Mouse (Mus musculus) ES-CJ7 (cell line): ENCODE results near the gene Hfe.
A peak's percentile ranks its signal among the peaks of the same experiment; 100 is the strongest.

Experiments
- DNase-seq: peaks from one replicate; pipeline ENCODE4 v3.0.0; 2011; ENCODE audit warnings: low read depth, low spot score

The Hfe gene

DNA sequence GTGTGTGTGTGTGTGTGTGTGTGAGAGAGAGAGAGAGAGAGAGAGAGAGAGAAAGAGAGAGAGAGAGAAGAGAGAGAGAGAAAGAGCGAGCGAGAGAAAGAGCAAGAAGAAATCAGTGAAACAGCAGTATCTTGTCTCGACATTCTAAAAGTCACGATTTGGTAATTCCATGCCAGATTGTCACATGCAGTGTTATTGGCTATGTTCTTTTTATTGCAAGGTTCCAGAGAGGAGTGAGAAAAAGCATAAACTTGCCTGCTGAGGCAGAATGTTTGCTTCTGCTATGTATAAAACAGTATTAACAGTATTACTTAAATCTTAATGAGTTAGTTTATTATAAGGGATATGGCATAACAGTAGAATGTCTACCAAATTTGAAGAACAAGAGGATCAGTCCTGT lies 24.7 kb downstream of the Hfe start:
- no peak for DNase-seq

DNA sequence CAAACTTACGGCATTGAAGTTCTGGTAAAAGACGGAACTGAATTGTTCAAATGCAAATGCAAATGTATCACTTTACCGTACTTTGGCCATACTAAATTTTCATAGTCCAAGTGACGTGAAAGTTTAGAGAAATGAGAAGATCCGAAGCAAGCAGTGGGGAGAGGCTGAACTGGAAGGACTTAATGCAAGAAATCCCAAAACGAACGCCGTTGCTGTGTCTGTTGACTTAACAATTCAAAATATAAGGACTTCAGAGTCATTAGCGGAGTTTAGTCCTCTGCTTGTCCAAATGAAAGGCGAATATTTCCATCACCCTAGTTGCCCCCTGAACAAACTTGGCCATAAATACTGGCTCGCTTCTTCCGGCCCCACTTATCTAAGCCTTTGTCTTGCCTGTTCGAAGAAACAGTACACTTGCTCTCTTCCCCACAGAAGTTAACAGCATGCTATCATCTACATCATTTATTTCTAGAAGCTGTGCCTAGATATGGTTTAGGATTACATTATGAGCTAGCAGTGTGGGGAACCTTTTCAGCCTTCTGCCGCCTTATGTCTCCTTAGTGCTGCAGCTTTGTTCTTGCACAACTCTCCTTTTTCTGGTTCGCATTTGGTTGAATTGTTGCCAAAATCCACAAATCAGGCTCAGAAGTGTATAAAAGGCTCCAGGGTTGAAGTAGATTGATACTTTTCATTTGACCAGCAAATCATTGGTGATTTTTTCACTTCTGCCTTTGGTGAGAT lies 25.4 kb downstream of the Hfe start:
- peak; percentile 56 for DNase-seq

DNA sequence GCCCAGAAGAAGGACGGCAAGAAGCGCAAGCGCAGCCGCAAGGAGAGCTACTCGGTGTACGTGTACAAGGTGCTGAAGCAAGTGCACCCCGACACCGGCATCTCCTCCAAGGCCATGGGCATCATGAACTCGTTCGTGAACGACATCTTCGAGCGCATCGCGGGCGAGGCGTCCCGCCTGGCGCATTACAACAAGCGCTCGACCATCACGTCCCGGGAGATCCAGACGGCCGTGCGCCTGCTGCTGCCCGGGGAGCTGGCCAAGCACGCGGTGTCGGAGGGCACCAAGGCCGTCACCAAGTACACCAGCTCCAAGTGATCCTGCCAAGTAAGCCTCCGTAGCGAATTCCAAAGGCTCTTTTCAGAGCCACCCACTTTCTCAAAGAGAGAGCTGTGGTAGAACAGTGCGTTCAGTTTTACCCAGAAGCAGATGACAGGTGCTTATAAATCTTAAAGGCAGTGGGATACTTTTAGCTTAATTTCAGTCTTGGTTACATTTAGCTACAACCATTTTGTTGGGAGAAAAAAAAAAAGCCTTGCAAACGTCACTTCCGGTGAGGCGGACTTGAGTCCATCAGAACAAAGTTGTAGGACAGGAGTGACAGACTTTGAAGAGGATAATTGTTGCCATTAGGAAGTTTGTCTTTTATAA lies 26.2 kb downstream of the Hfe start:
- DNase-seq = peak; percentile 88

DNA sequence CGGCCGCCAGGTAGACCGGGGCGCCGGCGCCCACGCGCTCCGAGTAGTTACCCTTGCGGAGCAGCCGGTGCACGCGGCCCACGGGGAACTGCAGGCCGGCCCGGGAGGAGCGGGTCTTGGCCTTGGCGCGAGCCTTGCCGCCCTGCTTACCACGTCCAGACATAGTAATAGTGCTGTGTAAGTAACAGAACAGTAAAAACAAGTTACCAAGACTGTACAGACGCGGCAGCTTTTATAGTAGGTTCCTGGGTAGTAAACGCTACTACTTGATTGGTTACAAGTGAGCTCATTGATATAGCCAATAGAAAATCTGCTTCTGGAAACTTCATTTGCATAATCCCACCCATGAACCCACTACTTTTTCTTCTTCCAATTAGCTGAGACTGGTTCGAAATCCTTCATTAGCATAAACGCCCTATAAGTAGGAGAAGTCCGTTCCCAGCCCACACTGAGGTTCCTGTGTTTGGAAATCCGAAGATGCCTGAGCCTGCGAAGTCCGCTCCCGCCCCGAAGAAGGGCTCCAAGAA lies 26.8 kb downstream of the Hfe start, which contains the start of the genes Hist1h2ac and Hist1h2bc:
Gene Hist1h2ac, minus strand, starts transcription at position 194 of the 527 bp plus-strand sequence.
Gene Hist1h2bc, plus strand, starts transcription at position 445 of the 527 bp plus-strand sequence.
- peak; percentile 99 for DNase-seq

DNA sequence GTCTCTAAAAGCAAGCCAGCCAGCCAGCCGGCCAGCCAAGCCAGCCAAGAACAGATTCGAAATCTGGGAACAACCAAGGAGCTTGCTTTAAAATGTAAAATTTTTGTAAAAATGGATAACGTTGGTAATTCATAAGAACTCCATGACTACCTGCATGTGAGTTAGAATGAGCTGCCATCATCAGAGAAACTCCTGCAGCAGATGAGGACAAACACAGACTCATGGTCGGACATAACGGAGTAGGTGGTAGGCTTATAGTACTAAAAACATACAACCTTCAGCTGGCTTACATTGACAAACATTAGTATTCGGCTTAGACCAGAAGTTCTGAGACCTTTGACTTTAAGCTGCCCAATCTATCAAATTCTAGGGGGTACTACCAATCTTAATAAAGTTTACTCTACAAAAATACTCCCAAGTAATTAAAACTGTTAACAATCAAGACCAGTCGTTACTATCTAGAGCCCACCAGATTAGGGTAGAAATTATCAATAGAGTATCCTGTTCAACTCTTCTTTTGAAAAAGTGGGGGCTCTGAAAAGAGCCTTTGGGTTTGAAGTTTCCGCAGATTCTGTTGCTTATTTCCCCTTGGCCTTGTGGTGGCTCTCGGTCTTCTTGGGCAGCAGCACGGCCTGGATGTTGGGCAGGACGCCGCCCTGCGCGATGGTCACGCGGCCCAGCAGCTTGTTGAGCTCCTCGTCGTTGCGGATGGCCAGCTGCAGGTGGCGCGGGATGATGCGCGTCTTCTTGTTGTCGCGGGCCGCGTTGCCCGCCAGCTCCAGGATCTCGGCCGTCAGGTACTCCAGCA lies 27.5 kb downstream of the Hfe start:
- DNase-seq = peak; percentile 36

DNA sequence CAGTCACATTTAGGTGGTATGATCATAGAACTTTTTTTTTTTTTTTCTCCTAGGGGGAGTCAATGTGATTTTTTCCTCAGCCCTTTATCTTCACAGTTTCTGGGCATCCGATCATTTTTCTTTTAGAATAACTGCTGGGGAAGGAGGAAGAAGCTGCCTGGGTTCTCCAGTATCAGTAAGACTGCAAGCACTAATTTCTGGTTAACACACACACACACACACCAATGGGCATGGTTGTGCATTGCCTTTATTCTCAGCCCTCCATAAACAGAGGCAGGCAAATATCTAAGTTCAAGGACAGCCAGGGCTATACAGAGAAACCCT lies 28.1 kb downstream of the Hfe start:
- DNase-seq = no peak

DNA sequence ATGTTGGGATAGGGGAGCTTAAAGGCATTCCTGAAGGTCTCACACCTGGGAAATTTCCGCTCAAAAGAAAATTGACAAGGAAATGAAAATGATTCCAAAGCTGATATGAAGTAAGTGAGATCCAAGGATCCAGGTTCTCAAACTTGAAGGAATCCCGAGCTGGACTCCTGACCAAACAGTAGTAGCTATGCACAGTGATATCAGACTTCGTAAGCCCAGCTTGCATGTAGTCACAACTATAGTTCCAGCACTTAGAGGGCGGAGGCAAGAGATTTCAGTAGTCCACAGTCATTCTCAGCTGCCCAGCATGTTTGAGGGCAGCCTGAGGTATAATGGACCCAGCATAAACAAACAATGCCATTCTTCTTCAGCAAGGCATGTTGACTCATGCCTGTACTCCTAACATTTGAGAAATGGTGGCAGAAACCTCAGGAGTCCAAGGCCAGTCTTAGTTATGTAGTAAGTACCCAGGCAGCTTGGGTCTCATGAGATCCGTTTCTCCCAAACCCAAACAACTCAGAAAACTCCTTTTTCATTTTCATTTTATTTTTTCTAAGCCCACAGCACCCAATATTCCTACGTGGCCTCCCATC lies 28.6 kb downstream of the Hfe start:
- DNase-seq = no peak

DNA sequence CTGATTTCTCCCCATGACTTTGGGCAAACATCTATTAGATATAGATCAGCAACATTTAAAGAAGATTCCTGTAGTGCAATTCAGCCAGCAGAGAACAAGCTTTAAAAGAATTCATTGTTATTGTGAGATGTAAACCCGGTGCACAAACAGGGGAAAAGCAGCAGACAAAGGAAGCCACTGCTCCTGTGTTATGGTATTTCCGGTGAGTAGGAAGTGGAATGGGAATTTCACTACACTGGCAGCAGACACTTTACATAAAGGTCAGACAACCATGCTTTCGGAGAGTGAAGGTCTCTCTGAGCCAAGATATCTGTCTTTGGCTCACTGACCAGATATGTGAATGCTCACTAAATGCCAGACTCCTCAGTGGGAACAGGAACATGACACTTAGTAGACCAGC lies 48.1 kb downstream of the Hfe start:
- DNase-seq = peak; percentile 28

DNA sequence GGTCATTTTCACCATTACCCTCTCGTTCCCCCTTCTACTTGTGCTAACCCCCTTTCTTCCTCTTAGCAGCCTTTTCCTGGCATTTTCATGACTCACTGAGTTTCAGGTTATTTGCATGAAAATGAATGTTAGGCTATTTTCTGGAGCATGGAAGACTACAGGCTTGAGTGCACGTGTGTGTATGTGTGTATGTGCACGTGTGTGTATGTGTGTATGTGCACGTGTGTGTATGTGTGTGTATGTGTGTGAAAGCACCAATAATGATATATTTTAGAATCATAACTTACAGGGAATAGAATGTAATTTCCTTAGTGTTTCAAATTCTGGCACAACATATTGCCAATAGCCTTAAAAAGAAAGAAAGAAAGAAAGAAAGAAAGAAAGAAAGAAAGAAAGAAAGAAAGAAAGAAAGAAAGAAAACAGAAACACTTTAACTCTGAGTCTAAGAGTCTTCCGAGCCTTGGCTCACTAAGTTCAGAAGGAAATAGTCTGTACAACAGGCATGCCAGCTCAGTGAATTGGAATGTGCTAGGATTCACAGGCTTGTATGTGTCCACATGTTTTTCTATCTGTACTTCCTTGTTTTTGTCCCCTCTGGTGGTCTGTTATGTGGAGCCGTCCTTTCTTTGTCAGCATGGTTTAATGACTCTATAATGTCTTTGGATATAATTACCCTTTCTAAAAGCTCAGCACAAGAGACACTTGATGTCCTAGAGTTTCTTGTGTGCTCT lies 50.9 kb downstream of the Hfe start:
- DNase-seq = no peak
